Mouse (Mus musculus): ENCODE data around the gene Smyd3. TPM values are rescaled to one million over a fixed set of nuclear protein-coding genes. Genes with fewer than 3 reads are reported as not detected.

Smyd3 gene
- total RNA-seq, 2 experiments from 2014 or later: 5.1 to 5.8 TPM

GRCm38 (mm10) chr1:179243554-179243953 lies 274.3 kb downstream of the Smyd3 start:
- intact Hi-C loops (cut with DNase I): no loop called here
- Histone ChIP-seq H3K4me3 (no peak overlapping the region), H3K27ac (no peak overlapping the region)
- no peak for DNase-seq
- TF ChIP-seq CTCF (IDR thresholded peaks at IDR 0.05): no peak

GRCm38 (mm10) chr1:179240663-179241279 lies 277.1 kb downstream of the Smyd3 start:
- DNase-seq: no peak
- TF ChIP-seq CTCF (IDR thresholded peaks at IDR 0.05): no peak
- Histone ChIP-seq H3K4me3 (no peak overlapping the region), H3K27ac (no peak overlapping the region)
- intact Hi-C loops (cut with DNase I): no loop called here

DNA sequence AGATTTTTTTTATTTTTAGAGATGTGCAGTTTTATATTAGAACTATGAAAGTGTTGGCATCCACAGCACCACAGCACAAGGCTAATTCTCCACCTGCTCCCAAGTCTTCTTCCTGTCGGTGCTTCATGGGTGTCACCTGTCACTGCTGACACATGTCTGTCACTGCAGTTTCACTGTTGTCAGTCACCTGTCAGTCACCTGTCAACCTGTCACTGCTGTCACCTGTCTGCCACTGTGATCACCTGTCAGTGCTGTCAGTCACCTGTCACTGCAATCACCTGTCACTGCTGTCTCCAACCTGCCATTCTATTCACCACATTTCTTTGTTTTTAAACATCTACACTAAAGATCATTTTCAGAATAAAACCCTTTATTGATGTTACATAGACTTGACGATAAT lies 279.2 kb downstream of the Smyd3 start:
- intact Hi-C loops (cut with DNase I): no loop called here
- no peak for DNase-seq
- no peak overlapping the region for H3K4me3 ChIP-seq
- H3K27ac ChIP-seq: no peak overlapping the region
- TF ChIP-seq CTCF (IDR thresholded peaks at IDR 0.05): no peak

- DNase-seq: no peak
- intact Hi-C loops (cut with DNase I): no loop called here
- Histone ChIP-seq H3K27ac (no peak overlapping the region), H3K4me3 (no peak overlapping the region)
- TF ChIP-seq CTCF (IDR thresholded peaks at IDR 0.05): peak; percentile 30; the same call in 1 of the 2 replicates
Observed at GRCm38 (mm10) chr1:179237989-179238388, 279.9 kb downstream of the Smyd3 start.

DNA sequence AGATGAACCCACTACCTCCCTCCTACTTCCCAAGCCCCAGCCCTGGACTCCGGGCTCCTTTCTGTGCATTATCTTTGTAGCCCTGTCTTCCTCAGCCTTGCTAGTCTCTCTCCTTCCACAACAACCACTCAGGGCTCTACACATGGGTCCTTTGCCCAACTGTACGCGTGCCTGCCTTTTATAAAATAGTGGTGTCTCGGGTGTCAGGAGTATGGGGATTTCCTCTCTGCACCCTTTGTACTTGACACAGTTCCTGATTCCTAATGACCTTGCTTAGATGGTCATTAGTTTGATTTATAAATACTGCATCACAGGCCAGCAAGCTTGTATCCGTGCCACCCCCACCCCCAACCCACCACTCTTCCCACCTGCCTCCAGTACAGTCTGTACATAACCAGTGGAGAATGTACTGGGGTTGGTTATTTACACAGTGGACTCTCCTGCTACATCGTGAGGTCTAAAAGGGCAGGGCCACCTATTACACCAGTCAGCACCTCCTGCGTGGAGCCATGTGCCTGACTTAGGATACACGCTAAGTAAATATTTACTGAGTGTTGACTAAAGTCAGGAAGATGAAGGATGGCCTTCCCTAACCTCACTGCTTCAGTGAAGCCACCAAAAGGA lies 281.5 kb downstream of the Smyd3 start:
- intact Hi-C loops (cut with DNase I): no loop called here
- no peak for DNase-seq
- no peak for TF ChIP-seq CTCF (IDR thresholded peaks at IDR 0.05)
- H3K4me3 ChIP-seq: no peak overlapping the region
- no peak overlapping the region for H3K27ac ChIP-seq

DNA sequence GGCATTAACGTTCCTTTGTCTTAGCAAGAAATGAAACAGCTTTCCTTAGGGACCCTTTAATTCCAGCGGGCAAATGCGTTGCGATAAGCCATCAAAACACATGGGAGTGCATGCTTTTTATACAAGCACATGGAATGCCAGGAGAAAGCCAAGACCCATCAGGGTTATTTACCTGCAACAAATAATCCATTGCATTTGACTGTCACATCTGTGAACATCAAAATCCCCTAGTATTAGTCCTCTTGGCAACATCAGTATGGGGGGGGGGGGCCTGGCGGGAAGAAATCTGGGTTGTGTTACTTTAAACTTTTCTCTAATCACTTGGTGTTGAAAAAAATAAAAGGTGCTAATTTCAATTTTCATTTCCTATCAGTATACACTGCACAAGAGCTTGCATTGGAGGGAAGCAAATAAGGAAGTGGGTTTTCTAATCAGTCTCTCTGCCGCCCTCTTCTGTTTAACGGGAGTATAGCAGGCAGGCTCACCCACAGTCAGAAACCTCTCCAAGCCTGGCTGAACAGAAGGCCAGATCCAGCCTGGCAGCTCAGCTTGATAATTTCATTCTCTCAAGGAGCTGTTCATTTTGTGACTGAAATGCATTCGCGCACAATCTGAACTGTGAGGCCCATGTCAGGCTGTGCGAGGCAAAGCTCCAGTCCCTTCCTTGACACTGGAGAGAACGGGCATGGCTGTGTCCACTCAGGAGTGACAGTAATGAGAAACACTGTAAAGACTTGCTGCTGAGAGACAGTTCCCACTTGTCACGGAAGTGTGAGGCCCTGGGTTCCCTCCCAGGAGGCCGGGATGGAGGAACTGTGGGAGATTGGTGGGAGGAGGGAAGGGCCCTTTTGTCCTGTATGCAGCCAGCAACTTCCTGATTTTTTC lies 285.8 kb downstream of the Smyd3 start:
- Histone ChIP-seq H3K27ac (no peak overlapping the region), H3K4me3 (no peak overlapping the region)
- peak; percentile 61 for DNase-seq
- peak; percentile 88 for TF ChIP-seq CTCF (IDR thresholded peaks at IDR 0.05)
- intact Hi-C loops (cut with DNase I): loop anchor here (2.0 to 5.0 kb wide), 2 partner anchors 243 to 705 kb away; partner anchors contain the start of gene Kif26b

DNA sequence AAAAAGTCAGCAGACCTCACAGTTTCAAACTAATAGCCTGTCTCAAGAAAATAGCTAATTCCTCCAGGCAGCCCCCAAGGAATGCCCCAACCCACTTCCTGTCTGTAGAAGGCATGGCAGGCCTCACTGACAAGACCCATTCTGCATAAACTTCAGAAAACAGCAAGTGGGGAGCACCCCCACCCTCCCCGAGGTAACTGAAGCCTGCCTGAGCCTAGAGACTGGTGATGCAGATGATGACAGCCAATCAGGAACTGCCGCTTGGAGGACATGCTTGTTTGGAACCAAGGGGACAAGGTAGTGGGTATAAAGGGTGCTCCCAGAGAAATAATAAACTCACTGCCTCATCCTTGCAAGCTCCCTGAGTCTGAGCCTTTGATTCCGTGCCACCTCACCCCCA lies 288.3 kb downstream of the Smyd3 start:
- no peak for DNase-seq
- Histone ChIP-seq H3K4me3 (no peak overlapping the region), H3K27ac (no peak overlapping the region)
- TF ChIP-seq CTCF (IDR thresholded peaks at IDR 0.05): no peak
- intact Hi-C loops (cut with DNase I): no loop called here

- TF ChIP-seq CTCF (IDR thresholded peaks at IDR 0.05): no peak
Observed at GRCm38 (mm10) chr1:179220290-179220689, 297.6 kb downstream of the Smyd3 start.

DNA sequence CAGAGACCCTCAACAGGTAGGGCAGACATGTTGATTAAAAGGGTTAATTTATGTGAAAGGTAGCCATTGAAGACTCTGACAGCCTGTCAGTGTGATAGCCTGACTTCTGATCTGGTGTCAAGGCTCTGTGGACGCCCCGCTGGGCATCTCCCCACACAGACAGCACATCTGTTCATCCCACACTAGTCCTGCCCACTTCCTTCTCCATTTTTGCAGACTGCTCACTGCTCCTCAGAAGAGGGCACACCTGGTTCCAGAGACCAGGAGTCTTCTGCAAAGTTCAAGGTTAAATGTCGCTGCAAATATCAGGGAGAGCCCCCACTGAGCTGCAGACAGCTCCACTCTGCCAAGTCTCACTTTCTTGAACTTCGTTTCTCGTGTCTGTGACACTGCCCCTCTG lies 299.8 kb downstream of the Smyd3 start:
- intact Hi-C loops (cut with DNase I): no loop called here
- no peak overlapping the region for H3K27ac ChIP-seq
- DNase-seq: no peak
- no peak overlapping the region for H3K4me3 ChIP-seq
- TF ChIP-seq CTCF (IDR thresholded peaks at IDR 0.05): no peak

More at GRCm38 (mm10) chr1:179220290-179220689, 297.6 kb downstream of the Smyd3 start:
- Histone ChIP-seq H3K27ac (no peak overlapping the region), H3K4me3 (no peak overlapping the region)
- no peak for DNase-seq
- intact Hi-C loops (cut with DNase I): no loop called here

DNA sequence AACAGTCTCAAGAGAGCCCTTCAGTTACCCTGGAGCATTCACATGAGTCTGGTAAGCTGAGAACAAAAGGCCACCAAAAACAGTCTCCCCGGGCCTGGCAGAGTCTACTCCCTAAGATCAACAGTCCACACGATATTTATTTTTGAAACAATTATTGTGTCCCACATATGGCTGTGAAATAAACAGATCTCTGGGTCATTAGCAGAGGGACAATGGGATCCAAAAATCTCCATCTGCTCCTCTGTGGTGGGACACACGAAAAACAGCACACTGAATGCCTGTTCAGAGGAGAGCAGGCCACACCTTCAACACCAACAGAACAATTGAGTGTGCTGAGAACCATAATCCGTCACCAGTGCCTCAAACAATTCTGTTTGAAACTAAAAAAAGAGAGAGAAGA lies 300.8 kb downstream of the Smyd3 start:
- no peak for DNase-seq
- no peak overlapping the region for H3K4me3 ChIP-seq
- intact Hi-C loops (cut with DNase I): no loop called here
- H3K27ac ChIP-seq: no peak overlapping the region
- no peak for TF ChIP-seq CTCF (IDR thresholded peaks at IDR 0.05)

DNA sequence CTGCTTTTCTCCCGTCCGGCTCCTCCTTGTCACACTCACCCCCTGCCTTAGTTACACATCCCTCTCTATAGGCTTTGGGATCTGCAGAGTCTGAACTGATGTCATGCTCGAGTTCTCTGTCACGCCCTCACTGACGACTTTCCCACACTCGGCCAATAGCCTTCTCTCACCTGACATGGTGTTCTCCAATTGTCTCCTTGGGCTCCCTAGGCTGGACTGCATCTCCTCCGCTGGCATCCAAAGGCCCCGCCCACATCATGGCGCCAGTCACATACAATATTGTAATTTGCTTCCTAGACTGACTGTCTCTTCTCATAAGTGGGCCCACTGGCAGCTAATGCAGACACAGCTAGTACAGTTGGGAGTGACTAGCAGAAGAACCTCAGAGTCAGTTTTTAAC lies 304.5 kb downstream of the Smyd3 start:
- no peak for DNase-seq
- Histone ChIP-seq H3K4me3 (no peak overlapping the region), H3K27ac (no peak overlapping the region)
- no peak for TF ChIP-seq CTCF (IDR thresholded peaks at IDR 0.05)
- intact Hi-C loops (cut with DNase I): no loop called here

DNA sequence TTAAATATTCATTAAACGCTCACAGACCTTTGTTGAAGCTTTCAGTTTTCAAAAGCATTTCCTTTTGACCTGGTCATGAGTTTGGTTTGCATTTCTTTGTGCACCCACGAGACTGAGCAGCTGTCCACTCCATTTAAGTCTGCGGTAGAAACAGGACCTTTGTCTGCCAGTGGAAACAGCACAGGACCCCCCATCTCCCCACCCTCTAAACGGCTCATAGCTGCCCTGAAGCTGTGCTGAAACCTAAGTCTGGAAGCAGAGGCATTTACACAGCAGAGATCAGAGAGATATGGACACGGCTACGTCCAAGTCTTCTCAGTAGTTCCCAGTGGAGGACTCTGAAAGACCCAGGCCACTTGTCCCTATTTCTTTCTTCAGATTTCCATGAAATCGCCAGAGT lies 305.5 kb downstream of the Smyd3 start:
- no peak for TF ChIP-seq CTCF (IDR thresholded peaks at IDR 0.05)
- H3K4me3 ChIP-seq: no peak overlapping the region
- intact Hi-C loops (cut with DNase I): no loop called here
- no peak overlapping the region for H3K27ac ChIP-seq
- DNase-seq: no peak

- intact Hi-C loops (cut with DNase I): no loop called here
- H3K4me3 ChIP-seq: no peak overlapping the region
- H3K27ac ChIP-seq: no peak overlapping the region
- DNase-seq: no peak
- TF ChIP-seq CTCF (IDR thresholded peaks at IDR 0.05): no peak
Observed at GRCm38 (mm10) chr1:179211313-179211712, 306.5 kb downstream of the Smyd3 start.

Measured in gastrocnemius, adult 2 months (tissue).